Mouse (Mus musculus) stomach, postnatal 0 days (tissue): ENCODE data around the gene Fam53b.

Source experiments
- CTCF ChIP-seq: IDR thresholded peaks from 2 replicates; pipeline ENCODE4 v1.5.1; 2016; ENCODE audit warnings: antibody characterized with exemption, low read depth, mild to moderate bottlenecking, moderate library complexity
- EP300 ChIP-seq: optimal IDR thresholded peaks from 2 replicates; pipeline ENCODE3; 2016; ENCODE audit warnings: antibody characterized with exemption

GRCm38 (mm10) chr7:132665664-132666382, 147.9 kb downstream of the Fam53b start:
- TF ChIP-seq CTCF (no peak), EP300 (no peak)
